Mouse (Mus musculus) ES-E14 (cell line): ENCODE results near the gene Med11.

Experiments used
- CHD2 ChIP-seq: IDR thresholded peaks from 2 replicates; pipeline ENCODE4 v1.6.1; 2014; ENCODE audit warnings: mild to moderate bottlenecking, low read depth, low read length, inconsistent platforms
- ZNF384 ChIP-seq: IDR thresholded peaks from 2 replicates; pipeline ENCODE4 v1.6.1; 2012; ENCODE audit warnings: low read depth, low read length, inconsistent platforms

DNA sequence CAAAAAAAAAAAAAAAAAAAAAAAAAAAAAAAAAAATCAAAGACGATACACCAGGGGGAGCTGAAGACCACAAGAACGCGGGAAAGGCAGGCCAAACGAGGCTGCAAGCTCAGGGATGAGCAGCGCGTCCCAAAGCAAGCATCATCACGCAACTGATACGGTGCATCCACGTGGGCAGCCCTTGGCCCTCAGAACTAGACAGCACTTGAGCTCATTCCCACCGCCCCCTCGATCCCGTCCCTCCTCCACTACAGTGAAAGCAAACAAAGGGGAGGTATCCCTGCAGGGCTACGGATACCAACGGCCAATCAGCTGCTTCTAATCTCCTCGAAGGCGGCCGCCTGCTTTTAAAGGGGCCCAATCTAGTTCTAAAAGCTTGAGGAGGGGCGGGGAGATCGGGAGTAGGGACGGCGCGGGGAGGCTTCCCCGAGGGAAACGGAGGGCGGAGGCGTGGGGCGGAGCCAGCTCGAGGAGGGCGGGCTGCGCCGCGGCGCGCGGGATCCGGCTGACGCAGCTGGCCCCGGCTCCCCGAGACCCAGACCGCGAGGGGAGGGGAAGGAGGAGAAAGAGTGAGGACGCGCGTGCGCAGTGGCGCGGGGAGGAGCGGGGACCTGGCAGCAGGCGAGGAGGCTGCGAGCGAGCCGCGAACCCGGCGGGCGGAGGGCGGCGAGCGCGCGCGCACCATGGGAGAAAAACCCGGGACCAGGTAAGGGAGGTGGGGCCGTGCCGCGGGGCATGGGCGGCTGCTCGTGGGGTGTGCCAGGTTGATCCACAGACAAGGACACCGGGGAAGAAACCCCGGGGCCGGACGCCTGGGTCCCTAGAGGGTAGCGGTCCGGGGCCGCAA, 19.4 kb upstream of the Med11 start, which contains the start of gene Arrb2:
- TF ChIP-seq ZNF384, result peak; percentile 97
- no peak for TF ChIP-seq CHD2
